Mouse (Mus musculus) urinary bladder, postnatal 25 days (tissue): ENCODE measurements at regions not wholly inside any gene's neighbourhood (a gene's known extent, or its start where the extent isn't known, plus 50 kb on each side); places are given as distances from the start of the nearest gene placed in this dataset.

ENCODE experiments used
- DNase-seq: peaks from one replicate; pipeline ENCODE4 v3.0.0; 2022; ENCODE audit warnings: low spot score

DNA sequence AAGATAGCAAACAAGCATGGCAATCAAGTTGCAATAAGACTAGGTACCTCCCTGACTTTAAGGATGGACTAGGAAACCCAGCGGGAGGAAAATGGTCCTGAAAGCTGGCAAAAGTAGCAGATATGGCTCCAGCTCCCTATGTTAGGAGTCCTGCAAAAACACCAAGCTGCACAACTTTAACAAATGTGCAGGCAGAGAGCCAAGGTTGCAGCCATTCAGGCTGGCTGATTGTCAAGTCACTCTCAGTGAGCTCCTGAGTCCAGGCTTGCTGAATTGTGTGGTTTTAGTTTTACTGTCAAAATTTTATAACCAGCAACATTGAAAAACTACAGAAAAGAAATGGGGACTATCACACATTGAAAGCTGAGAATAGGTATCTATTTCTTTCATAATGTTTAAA lies 1122.8 kb upstream of the Slc10a2 start:
- DNase-seq = no peak

DNA sequence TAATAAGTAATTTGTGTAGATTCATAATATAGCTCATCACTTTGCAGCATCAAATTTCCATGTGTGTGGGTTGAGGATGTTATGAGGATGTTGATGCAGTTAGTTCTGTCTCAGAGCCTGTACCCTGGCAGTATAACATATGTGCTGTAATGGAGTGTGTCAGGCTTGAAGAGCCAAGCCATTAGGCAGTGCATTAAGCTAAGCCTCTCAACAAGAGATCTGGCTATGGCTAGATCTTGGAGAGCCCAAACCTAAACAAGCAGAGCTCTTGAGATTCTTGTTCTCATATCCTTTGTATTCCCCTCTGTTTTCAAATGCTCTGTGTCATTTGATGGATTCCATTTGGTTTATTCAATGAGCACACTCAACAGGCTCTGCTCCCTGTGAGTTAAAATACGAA lies 1120.0 kb upstream of the Slc10a2 start:
- DNase-seq = no peak

DNA sequence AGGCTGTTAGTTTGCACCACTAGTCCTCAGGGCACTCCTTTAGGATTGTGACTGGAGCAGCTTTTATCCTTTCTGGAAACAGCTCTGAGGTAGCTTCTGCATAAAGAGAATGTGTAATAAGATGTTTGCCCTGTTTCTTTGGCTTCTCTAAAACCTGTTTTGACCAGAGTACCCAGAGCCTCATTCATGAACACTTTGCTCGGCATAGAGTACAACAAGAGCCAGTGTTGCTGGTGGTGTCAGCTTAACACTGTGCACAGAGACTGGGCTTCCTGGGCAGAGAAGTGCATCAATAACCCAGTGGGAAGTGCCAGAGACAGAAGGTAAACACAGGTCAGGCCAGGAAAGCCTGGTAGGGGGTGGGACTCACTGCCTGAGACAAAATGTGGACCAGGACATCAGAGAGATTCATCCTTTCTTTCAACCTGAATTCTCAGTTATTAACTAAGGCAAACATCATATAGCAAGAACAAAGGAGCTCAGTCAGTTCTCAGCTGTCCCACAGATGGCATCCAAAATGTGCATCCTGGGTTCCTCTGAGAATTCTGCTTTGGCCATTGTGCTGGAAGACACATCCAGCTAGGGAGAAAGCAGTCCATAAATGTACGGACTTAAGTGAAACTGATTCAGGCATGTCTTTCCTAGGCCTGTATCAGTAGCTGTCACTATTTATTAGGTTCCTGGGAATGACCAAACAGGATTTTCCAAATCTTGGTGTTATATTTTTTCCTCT lies 1102.6 kb upstream of the Slc10a2 start:
- DNase-seq = no peak

DNA sequence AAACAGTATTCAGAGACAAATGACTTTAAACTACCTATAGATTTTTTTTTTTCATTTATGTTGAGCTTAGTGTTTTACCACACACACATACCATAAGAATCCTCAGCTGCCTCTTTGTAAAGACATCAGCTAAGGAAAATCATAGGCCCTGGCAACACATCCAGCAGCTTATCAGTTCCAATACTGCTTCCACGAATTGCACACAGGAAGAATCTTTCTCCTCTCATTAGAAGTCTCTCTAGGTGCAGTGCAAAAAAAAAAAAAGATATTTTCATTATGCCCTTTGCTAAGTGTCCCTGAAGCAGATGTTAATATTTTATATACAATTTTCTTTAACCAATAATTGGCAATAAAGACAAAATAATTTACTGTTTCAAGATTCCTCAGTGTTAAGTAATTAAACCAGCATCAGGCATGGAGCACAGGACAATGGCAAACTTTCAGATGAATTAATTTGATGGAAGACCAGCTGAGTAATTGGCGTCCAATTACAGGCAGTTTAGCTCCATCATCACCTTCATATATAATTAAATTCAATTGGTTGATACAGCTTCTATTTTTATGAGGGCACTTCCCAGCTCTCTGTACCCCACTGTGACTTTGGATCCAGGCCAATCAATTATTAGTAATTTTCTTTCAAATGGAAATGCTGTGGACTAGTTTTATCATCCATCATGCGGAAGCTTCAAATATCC lies 1099.0 kb upstream of the Slc10a2 start:
- DNase-seq = no peak

DNA sequence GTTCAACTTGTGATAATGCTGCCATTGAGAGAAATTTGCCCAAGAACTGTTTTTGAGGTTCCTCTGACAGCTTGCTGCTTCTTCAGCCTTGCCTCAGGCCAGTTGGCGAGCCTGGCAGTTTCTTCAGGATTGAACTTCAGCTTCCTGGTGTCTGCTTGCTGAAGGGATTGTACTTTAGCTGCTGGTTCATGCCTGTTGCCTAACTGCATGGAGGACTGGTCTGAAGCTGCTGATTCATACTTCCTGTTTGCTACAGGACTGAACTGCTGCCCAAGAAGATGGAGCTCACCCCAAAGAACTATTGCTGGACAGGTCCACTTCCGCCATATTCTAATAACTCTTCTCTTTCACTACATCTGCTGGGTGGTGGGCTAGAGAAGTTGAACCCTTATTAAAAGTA lies 1086.3 kb upstream of the Slc10a2 start:
- DNase-seq = no peak

DNA sequence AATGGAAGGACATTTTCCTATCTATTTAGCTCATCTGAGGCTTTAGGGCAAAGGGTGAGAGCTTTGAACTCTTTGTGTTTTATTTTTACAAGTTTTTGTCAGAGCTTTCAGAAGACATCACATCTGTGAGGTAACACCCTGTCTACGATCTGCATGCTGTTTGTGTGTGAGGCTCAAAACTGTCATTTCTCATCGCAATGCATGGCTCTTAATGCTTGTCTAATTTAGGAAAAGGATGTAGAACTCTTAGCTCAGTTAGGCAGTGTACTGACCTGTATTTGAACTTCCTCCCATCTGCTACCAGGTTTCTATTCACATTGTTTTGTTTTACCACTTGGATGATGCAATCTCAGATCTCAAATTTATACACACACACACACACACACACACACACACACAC lies 1083.3 kb upstream of the Slc10a2 start:
- no peak for DNase-seq

DNA sequence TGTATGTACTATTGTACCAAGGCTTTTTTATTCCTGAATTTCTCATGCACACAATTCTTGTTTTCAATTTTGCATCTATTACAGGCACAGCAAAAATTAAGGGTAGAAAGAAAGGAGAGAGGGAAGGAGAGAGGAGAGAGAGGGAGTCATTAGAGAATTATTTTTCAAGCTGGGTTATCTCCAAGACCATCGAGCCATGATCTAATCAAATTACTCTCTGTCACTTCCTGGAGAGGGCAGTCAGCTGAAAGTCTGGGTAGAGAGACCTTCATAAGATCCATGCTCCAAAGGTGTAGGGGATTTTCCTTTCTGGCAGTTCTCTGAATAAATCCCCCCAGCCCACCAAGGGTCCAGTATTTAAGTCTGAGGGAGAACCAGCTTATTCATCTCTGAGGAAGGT lies 1081.4 kb upstream of the Slc10a2 start:
- no peak for DNase-seq

DNA sequence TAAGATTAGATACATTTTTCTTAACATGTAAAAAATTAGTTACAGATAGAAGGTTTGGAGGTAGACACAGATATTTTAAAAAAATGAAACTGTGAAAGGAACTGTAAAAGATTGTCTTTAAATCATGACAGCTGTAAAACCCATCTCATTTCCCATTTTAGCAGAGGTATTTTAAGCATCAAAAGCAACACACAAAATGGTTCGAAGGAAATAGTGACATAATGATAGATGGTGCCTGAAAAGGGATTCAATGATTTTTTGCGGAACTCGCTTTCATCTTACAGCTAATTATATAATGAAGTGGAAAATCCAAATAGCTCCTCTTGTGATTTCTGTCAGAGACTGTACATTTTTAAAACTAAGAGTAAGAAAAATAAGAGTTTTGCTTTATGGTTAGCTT lies 1074.5 kb upstream of the Slc10a2 start:
- DNase-seq = no peak

DNA sequence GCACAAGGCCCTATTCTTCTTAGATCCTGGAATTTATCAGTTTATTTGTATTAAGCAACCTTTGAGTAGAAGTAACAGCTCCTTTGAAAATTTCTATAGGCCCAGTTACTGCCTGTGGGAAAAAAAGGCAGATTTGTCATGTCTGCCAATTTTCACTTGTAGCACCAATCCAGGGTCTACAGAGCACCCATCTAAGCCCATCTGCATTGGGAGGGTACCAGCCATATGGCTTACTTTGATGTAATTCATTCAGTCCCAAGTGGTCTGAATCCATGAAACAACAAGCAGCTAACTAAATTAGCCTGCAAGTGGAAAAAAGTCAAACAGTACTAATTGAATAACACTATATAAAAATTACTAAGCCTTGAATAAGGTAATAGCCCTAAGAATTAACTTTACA lies 1061.3 kb upstream of the Slc10a2 start:
- DNase-seq = no peak

DNA sequence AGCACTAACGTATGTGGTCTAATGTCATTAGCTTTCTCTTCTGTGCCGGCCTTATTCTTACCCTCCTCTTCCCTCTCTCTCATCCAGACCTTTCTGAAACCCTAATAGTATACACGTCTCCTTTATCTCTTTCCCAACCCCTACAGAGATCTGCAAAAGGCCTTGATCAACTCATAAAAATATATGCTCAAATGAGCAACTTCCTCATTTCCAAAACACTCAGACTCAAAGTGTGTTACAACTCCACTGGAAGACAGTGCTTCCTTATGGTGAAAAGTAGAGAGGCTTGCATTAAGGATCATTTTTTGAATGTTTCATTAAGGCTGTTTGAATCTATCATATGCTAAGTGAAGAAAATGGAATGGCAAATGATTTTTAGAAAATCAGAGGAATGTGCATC lies 1060.1 kb upstream of the Slc10a2 start:
- no peak for DNase-seq

DNA sequence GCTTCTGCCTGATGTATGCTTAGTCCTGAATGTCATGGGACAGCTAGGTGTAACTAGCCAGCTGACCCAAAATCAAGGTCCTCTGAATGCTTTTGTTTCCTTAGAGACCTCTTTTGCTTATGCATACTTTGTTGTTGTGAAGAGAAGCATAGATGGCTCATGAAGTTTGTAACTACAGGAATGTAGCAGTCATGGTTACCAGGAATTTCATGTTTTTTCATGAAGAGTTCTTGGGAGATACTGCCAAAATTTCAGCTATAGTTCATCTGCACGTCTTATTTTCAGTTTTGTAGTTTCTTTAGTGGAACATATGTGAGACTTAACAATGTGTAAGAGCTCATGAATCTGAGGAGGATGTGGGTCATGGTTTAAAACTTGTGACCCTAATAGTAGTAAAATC lies 1059.6 kb upstream of the Slc10a2 start:
- no peak for DNase-seq

DNA sequence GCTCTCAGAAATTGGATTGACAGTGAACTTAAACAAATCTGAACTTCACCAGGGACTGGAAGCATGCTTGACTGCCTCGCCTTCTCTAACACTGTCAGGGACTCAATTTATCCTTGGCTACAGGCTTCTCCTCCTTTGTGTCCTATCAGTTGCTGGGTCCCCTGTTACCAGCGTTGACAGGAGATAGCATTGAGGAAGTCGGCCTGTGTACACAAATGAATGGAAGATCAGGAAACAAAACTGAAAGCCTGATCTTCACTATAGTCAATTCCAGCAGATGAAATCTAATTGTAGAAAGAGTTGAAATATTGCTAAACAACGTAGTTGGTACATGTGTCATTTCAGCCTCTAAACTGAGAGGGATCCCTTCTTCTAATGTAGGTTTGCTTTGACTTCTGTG lies 1039.4 kb upstream of the Slc10a2 start:
- no peak for DNase-seq

DNA sequence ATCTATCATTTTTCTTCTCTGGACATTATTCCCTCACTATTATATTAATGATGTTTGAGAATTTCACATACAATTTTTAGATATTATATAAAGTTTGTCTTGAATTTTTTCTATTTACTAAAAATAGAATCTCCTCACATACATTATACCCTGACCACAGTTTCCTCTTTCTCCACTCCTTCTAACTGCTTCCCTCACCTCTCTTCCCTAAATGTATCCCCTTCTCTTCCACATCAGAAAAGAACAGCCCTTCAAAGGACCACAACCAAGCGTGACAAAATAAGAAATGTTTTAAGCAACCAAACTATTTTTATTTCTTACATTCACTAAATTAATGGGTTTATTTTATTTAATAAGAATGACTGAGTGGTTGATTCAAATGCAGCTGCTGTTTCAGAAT lies 1034.9 kb upstream of the Slc10a2 start:
- DNase-seq = no peak

DNA sequence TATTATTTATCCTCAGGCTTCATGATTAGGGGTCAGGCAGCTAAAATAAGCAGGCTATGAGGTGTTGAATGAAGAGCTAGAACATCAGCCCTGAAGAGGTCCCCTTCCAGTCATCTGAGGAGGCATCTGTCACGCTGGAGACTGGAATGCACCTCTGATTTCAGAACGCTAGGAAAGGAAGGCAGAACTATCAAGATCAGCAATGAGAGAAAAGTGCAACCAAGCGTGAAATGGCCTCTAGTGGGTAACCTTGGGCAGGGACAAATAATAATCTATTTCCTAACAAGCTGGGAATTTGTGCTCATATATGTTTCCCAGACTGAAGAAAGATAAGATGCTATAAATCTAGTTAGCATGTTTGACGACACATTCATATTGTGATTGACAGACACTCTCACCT lies 1034.0 kb upstream of the Slc10a2 start:
- no peak for DNase-seq

DNA sequence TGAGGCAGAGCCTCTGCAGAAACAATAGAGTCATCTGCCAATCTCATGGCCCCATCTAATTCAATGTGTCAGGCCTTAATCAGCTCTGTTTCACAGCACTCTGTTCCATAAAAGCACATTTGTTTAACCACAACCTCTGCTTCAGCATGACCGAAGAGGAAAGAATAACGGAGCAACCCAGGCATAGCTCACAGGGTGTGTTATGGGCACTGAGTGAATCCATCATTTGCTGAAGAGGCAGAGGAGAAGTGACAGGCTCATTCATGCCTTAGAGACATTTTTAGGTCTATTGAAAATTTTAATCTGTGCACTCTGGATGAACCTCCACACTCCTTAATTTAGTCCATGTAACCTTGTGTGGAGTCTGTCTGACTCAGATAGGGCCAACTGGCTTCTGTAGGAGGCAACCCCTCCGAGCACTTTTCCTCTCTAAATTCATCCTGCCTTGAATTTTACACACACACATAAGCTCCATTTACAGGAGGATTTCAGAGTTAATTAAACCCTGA lies 1027.1 kb upstream of the Slc10a2 start:
- no peak for DNase-seq

DNA sequence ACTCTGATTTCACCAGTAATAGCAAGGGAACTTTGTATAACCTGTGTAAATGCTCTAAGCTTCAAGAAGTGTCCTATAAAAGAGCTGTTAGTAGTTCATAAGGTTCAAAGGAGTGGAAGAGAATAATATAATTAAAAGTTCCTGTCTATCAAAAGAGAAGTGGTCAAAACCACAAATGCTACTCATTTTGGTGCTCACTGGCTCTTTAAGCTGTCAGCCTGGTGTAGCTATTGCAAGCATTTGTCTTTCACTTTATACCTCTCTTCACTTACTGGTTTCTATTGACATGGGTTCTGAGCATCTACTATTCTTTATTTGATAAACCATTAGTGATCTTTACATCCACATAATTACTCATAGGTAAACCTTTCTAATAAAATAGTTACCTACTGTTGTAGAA lies 1020.1 kb upstream of the Slc10a2 start:
- no peak for DNase-seq

DNA sequence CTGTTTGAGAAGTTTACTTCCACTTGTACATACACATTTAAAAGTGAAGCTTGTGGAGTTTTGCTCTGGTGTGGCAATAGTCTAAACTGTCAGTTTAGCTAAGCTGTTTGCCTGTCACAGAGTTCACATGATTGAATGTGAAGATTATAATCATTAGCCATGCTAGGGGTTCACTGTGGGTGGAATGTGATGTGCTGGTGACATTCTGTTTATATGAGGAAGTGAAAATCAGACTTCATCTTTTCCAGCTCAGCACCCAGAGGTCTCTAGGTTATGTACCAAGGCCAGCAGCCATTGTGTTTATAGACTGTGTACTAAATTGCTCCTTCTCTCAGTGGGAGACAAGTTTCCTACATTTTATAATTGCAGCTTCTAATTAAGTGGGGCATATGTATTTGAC lies 1014.4 kb upstream of the Slc10a2 start:
- no peak for DNase-seq

DNA sequence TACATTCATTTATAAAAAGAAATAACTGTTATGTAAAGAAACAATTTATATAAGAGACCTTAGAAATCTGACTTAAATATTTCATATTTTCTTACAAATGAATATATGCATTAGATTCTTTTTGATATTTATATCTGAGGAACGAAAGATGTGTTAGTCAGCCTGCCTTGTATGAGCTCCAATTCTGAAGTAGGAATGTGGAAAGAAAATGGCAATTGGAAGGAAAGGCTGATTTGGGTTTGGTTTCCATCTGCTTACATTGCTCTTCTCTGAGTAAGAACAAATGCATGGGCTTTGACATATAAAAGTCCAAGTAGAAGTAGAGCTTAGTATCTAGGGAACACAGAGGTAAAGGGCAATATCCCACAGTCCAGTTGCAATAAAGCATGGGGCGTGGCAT lies 1006.2 kb upstream of the Slc10a2 start:
- no peak for DNase-seq

DNA sequence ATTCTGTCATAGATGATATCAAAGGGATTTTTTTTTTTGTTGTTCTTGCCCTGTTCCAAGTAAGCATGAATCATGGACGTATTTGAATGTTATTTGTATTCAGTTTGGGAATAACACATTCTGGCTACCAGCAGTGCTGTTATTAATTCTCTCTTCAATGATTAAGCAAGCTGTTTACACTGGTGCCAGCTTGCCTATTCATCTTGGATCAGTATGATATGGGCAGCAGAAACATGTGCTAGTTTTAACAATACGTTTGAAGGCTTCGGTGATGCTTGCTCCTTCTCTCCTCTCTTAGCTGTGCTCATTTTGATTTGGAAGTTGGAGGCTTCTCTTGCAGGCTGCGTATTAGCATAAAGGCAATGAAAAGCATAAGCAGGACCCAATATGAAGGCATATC lies 984.9 kb upstream of the Slc10a2 start:
- no peak for DNase-seq

DNA sequence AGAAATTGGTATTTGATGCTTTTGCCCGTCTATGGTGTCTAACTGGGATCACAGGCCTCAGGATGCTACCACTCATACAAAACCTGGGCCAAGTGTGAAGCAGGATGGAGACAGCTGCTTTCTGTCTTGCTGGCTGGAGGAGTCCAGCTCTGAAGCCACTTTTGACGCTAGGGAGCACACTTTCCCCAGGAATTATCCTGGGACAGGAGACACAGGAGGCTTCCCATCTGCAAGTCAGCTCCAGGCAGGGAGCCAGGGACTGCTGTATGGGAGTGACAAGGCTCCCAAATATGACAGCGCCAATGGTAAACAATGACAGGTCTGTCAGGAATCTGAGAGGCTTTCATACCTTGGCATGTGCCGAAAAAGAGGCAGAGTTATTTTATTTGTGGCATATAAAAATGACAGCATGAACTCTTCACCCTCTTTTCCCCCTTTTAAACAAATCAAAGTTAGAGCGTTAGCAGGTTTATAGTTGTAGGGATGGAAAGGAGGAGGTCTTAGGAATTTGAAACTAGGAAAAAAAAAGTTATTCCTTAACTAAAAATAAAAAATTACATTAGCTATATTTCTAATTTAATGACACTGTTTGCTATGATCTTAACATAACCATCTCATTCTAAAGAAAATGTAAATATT lies 938.9 kb upstream of the Slc10a2 start:
- DNase-seq = peak; percentile 60

DNA sequence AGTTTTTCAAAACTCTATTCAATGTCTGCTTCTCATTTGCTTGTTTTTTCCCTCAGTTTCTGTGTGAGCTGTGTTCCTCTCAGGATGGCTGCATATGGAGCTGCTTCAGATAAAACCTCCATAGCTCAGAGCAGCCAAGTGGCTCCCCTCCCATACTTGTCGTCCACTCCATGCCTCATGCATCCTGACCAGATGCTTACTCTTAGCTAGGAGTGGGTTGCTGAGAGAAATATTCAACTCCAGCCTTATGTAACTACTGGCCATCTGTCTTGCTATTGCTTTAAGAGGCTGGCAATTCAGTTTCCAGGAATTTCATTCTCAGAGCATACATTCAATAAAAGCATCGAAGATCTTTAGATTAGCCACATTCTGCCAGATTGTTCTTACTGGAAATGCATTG lies 907.1 kb upstream of the Slc10a2 start:
- no peak for DNase-seq

DNA sequence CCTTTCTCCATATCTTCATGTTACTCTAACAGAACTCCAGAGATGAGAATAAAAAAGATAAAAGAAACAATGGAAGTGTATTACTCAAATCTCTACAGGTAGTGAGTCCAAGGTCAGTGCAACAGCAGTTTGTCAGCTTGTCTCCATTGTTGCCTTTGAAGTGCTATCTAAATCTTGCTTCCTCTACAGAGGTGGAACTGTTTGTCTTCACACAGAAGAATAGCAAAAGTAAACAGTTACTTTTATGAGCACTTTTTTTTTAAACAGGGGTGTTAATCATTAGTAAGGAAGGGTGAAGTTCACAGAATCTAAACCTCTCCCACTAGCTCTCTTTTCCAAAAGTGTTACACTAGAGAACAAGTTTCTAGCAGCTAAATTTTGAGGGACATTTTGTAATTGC lies 906.0 kb upstream of the Slc10a2 start:
- DNase-seq = no peak

DNA sequence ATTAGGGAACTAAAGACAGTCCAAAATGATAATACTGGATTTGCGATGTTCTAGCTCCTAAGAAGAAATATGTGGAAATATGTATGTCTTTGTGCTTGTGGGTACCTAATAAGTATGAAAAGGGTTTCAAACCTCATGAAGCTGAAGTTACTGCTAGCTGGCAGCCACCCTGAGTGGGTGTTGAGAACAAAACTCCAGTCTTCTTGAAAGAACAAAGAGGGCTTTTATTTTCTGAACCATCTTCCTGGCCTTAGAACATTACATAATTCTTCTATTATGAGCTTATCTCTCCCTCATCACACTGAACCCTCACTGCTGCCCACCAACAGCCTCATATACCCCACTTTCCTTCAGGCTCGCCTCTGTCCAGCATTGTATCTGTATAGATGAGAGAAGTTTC lies 905.6 kb upstream of the Slc10a2 start:
- DNase-seq = no peak
